Mouse (Mus musculus): ENCODE measurements at regions not wholly inside any gene's neighbourhood (a gene's known extent, or its start where the extent isn't known, plus 50 kb on each side); places are given as distances from the start of the nearest gene placed in this dataset.

DNA sequence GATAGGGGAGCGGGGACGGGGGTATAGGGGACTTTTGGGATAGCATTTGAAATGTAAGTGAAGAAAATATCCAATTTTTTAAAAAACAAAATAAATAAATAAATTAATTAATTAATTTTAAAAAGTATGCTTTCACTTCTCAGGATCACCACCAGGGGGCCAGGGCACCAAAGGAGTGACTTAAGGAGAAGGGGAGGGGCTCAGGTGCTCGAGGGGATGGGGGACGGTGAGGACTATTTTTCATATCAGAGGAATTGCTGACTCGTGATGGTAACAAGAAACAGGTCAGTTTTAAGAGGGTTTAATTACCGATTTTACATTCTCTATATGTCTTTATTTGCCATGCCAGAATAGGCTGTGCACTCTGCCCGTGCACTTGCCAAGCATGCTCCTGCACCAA is 62.3 kb upstream of the Dgkg start:
- TF ChIP-seq CTCF (IDR thresholded peaks at IDR 0.05; ENCODE audit: low read depth, low read length) (peak; percentile 47), POLR2A (IDR thresholded peaks at IDR 0.05; ENCODE audit: extremely low read depth, insufficient read depth, low read length) (no peak)
